Mouse (Mus musculus): ENCODE measurements around the gene Prcp.

GRCm38 (mm10) chr7:92959758-92960157 is 85.5 kb downstream of the Prcp start:
- TF ChIP-seq CTCF (IDR thresholded peaks at IDR 0.05; ENCODE audit: extremely low read depth, insufficient read depth, insufficient read length, insufficient replicate concordance) (no peak), POLR2A (IDR thresholded peaks at IDR 0.05; ENCODE audit: low read depth, low read length) (no peak)
